Mouse (Mus musculus) skeletal muscle tissue, postnatal 0 days (tissue): ENCODE measurements around the gene Ptgr1. TPM values are rescaled to one million over a fixed set of nuclear protein-coding genes. Genes with fewer than 3 reads are reported as not detected.

Source experiments
- polyA plus RNA-seq: library from polyadenylated mRNA; unstranded; fragments of >200 nt; fragmentation: Nextera tagmentation; extraction: Ambion mirVana; gene quantifications from 2 replicates; pipeline ENCODE4 v1.2.1, GENCODE M21; 2015

Gene Ptgr1
- 7.6 and 10.3 TPM in 2 replicates for polyA plus RNA-seq

DNA sequence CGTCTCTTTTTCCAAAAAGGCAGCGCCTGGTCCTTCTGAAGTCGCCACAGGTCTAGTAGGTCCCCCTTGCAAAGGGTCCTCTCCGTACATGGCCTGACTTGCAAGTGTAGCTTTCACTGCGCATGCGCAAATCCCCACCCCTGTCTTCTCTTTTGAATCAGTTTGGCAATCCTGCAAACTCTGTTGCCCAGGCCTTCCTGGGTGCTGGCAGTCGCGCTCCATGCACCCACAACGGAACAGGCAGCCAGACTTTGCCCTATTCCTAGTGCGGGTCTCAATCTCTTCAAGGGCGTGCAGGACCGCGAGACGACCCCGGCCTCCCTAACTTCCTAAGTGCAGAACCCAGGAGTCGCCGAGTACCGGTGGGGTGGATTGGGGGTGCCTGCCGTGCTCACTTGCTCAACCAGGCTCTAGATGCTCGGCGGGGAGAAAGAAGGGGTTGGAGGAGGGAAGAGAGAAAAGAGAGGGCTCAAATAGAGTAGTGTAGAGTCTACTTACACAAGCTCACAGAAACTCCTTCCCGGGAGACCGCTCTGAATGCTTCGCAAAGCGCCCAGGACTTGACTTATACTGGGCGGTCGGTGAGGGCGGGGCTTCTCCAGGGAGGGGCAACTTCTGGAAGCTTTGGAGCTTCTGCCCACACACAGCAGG, at the start of gene Ptgr1:
Gene Ptgr1 (minus strand): TSS at position 580 of the 651 bp plus-strand sequence.

DNA sequence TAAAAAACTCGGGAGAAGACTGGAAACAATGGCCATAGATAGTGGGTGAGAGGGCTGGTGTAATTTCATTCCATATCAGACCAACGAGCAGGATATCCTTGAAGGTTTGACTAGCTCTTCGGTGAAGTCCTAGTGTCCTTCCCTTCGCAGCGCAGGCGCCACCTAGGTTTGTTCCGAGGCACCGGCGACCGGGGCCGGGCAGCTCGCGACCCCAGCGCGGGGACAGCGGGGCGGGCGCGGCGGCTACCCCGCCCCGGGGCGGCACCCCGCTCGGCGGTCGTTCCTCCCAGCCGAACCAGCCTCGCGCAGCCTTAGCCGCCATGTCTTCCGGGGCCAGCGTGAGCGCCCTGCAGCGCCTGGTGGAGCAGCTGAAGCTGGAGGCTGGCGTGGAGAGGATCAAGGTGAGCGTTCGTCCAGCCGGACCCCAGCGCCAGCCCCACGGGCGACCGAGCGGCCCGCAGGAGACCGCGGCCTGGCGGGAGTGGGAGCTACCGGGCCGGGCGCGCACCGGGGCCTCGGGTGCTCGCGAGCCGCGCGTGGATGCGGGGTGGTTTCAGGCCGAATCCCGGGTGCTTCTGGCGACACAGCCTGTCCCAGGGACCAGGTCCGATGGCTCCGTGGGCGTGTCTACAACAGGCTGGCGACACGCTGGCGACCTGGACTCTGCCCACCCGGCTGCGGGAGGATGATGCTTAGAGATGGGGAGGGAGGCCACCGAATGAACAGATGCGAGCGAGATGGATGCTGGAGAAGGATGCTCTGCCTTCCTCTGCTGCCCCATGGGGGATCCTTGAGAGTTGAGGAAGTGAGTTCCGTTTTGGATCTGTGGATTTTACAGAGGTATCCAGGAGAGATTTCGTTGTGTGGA, 48.2 kb upstream of the Ptgr1 start, which contains the start of gene Gng10:
Gene Gng10 (plus strand): TSS at position 171 of the 868 bp plus-strand sequence.

DNA sequence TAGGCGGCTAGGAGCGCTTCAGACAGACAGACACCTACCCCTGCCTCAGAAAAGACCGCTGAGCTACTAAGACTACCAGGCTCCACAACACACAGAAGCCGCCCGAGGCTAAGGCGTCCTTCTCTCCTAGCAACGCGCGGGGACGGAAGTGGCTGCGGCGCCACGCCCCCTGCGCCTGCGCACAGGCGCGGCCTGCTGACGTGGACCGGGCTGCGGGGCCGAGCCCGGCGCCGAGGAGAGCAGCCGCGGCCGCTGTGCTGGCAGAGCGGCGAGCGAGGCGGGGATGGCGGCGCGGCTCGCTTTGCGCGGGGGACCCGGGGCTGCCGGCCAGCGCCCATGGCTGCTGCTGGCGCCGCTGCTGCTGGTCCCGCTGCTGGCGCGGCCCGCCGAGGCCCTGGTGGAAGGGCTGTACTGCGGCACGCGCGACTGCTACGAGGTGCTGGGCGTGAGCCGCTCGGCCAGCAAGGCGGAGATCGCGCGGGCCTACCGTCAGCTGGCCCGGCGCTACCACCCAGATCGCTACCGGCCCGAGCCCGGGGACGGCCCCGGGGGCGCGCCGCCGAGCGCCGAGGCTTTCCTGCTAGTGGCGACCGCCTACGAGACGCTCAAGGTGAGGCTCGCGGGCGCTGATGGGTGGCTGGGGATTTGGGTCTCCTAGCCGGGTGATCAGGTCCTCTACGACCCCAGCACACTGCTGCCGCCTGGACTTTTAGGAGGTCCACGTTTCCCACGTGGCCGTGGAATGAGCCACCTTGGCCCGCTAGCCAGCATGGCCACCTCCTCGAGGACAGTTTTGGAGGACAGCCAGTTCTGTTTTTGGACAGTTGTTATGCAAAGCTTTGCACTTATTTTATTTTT, 16.3 kb upstream of the Ptgr1 start, which contains the start of gene Gm20503:
Gene Gm20503 (plus strand): TSS at position 263 of the 858 bp plus-strand sequence.

DNA sequence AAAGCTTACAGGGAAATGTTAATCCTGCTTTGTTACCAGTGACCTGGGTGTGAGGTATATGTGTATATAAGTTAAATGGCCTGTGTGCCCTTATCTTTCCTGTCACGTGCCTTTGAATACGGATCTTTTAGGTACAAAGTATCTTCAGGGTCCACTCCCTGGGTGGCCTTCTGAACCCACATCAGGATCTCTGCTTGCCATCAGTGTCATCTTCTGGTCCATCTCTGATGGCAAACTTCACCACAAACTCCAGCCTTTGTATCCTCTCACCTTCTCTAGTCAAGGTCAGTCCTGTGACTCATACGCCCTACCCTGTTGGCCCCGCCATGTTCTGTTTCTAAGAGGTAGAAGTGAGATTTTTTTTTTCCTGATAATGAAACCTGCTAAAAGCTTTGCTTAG, 7.8 kb upstream of the Ptgr1 start, which contains the start of gene Dnajc25:
Gene Dnajc25 (plus strand): TSS at position 301 of the 400 bp plus-strand sequence.

DNA sequence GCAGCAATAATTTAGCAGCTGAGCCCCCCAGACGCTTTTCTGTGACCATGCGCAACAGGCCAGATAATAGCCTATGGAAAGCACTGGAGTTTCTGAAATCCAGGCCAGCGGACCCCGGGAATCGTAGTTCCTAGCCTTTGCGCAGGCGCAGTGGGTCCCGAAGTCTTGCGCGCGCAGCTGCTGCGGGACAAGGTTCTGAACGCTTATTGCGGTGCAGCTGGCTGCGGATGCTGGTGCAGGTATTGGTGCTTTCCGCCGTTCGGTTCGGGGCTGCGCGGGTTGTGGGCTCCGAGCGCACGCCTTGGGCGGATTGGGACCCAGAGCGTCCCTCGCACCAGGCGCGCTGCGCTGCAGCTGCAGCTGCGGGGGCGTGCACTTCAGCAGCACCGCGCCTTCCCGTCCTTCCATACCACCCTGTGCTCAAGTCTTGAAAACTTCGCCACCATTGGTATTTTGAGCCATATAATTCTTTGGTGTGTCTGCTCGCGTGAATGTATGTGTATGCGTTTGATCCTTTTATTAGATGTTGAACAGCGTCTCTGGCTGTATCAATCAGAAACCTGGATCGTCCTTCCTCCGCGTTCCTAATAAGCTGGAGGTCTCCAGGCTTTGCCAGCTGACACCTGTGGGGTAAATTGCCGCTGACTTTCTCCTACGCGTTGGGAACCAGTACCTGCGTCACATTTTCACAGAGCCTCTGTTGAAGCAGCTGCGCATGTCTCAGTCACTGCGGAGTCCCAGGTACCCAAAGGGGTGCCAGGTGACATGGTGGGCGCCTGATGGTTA, 43.3 kb downstream of the Ptgr1 start, which contains the start of gene Zkscan16:
Gene Zkscan16 (plus strand): TSS at position 209 of the 786 bp plus-strand sequence.

Other genes with a start within 250 kb of the Ptgr1 start
- gene Olfr267, start 199.4 kb downstream of the Ptgr1 start, polyA plus RNA-seq, result not detected in 2 replicates
- gene Ecpas, start 74.4 kb downstream of the Ptgr1 start, polyA plus RNA-seq, result 29.9 and 35.4 TPM in 2 replicates
- 0.05 and 0.07 TPM in 2 replicates for gene Zkscan16, start 43.5 kb downstream of the Ptgr1 start, polyA plus RNA-seq
- 11.2 and 12.9 TPM in 2 replicates for gene Dnajc25, start 7.9 kb upstream of the Ptgr1 start, polyA plus RNA-seq
- 20.0 and 21.2 TPM in 2 replicates for gene Gm20503, start 16.1 kb upstream of the Ptgr1 start, polyA plus RNA-seq
- 45.3 and 60.3 TPM in 2 replicates for gene Gng10, start 48.0 kb upstream of the Ptgr1 start, polyA plus RNA-seq
- gene AI481877, start 151.9 kb upstream of the Ptgr1 start, polyA plus RNA-seq, result not detected in 2 replicates
- gene Ugcg, start 202.1 kb upstream of the Ptgr1 start, polyA plus RNA-seq, result 7.4 and 8.2 TPM in 2 replicates